Mouse (Mus musculus): Measurements from ENCODE around the gene Ufsp1. TPM values are rescaled to one million over a fixed set of nuclear protein-coding genes. Genes with fewer than 3 reads are reported as not detected.
A peak's percentile ranks its signal among the peaks of the same experiment; 100 is the strongest.

Ufsp1 gene
- polyA plus RNA-seq, 1 experiment from 2014 or later, result 7.8 TPM

GRCm38 (mm10) chr5:137305822-137306221 lies 11.4 kb downstream of the Ufsp1 start:
- Histone ChIP-seq H3K36me3 (ENCODE audit: control insufficient read depth, insufficient read depth) (peaks cover 41% of the 10 kb centered on the region), H3K4me2 (ENCODE audit: low read depth, low read length) (peak overlapping the region; percentile 74)

GRCm38 (mm10) chr5:137306439-137307005 lies 12.1 kb downstream of the Ufsp1 start:
- no peak for ATAC-seq (ENCODE audit: low read depth)
- Histone ChIP-seq H3K27ac (ENCODE audit: low read length) (peak overlapping the region; percentile 91), H3K9ac (ENCODE audit: low read depth, low read length) (peak overlapping the region; percentile 95), H3K4me1 (ENCODE audit: control insufficient read depth, low read depth, low read length) (peaks cover 32% of the 10 kb centered on the region), H3K9me3 (replicated peaks; ENCODE audit: control insufficient read depth, low read length) (no peaks in the 10 kb centered on the region), H3K27me3 (ENCODE audit: control insufficient read depth, insufficient read depth, low read depth, low read length) (no peaks in the 10 kb centered on the region), H3K4me3 (ENCODE audit: low read depth, low read length) (peak overlapping the region; percentile 93), H3K4me2 (ENCODE audit: low read depth, low read length) (peak overlapping the region; percentile 74), H3K36me3 (ENCODE audit: control insufficient read depth, insufficient read depth) (peaks cover 35% of the 10 kb centered on the region)
- 4% methylated on average over 12 of the region's 12 CpGs for WGBS (ENCODE audit: insufficient replicate concordance)

More at GRCm38 (mm10) chr5:137305822-137306221, 11.4 kb downstream of the Ufsp1 start:
- H3K9ac ChIP-seq (ENCODE audit: low read depth, low read length), result peak overlapping the region; percentile 35; the same call in 1 of the 2 replicates
- no peaks in the 10 kb centered on the region for H3K9me3 ChIP-seq (replicated peaks; ENCODE audit: control insufficient read depth, low read length)
- ATAC-seq (ENCODE audit: low read depth), result no peak
- peak overlapping the region; percentile 93 for H3K4me3 ChIP-seq (ENCODE audit: low read depth, low read length)
- no peaks in the 10 kb centered on the region for H3K27me3 ChIP-seq (ENCODE audit: control insufficient read depth, insufficient read depth, low read depth, low read length)
- peaks cover 32% of the 10 kb centered on the region for H3K4me1 ChIP-seq (ENCODE audit: control insufficient read depth, low read depth, low read length)
- no peak overlapping the region for H3K27ac ChIP-seq (ENCODE audit: low read length)
- WGBS (ENCODE audit: insufficient replicate concordance), result 31% methylated on average over 3 of the region's 3 CpGs

- peak; percentile 85 for ATAC-seq (ENCODE audit: low read depth)
- Histone ChIP-seq H3K4me1 (ENCODE audit: control insufficient read depth, low read depth, low read length) (peaks cover 32% of the 10 kb centered on the region), H3K9ac (ENCODE audit: low read depth, low read length) (peak within 1 kb of the TSS; percentile 95), H3K27me3 (ENCODE audit: control insufficient read depth, insufficient read depth, low read depth, low read length) (no peaks in the 10 kb centered on the region), H3K27ac (ENCODE audit: low read length) (peak within 1 kb of the TSS; percentile 91), H3K36me3 (ENCODE audit: control insufficient read depth, insufficient read depth) (peaks cover 28% of the 10 kb centered on the region), H3K9me3 (replicated peaks; ENCODE audit: control insufficient read depth, low read length) (no peaks in the 10 kb centered on the region), H3K4me3 (ENCODE audit: low read depth, low read length) (peak within 1 kb of the TSS; percentile 93), H3K4me2 (ENCODE audit: low read depth, low read length) (peak within 1 kb of the TSS; percentile 74)
- under 1% methylated on average over 69 of the region's 72 CpGs for WGBS (ENCODE audit: insufficient replicate concordance)
Measured at GRCm38 (mm10) chr5:137307071-137307912, 12.9 kb downstream of the Ufsp1 start, which contains the start of gene Srrt. Gene Srrt, minus strand, starts transcription at chr5:137307674.

- no peak for ATAC-seq (ENCODE audit: low read depth)
- peak overlapping the region; percentile 93 for H3K4me3 ChIP-seq (ENCODE audit: low read depth, low read length)
- no peak overlapping the region; the same call in 1 of the 2 replicates for H3K9ac ChIP-seq (ENCODE audit: low read depth, low read length)
- H3K4me1 ChIP-seq (ENCODE audit: control insufficient read depth, low read depth, low read length), result peaks cover 38% of the 10 kb centered on the region
- H3K9me3 ChIP-seq (replicated peaks; ENCODE audit: control insufficient read depth, low read length), result no peaks in the 10 kb centered on the region
- peaks cover 17% of the 10 kb centered on the region for H3K36me3 ChIP-seq (ENCODE audit: control insufficient read depth, insufficient read depth)
- no peaks in the 10 kb centered on the region for H3K27me3 ChIP-seq (ENCODE audit: control insufficient read depth, insufficient read depth, low read depth, low read length)
- peak overlapping the region; percentile 91 for H3K27ac ChIP-seq (ENCODE audit: low read length)
- WGBS (ENCODE audit: insufficient replicate concordance), result 88% methylated on average over 4 of the region's 4 CpGs
- peak overlapping the region; percentile 74; the same call in 1 of the 2 replicates for H3K4me2 ChIP-seq (ENCODE audit: low read depth, low read length)
Measured at GRCm38 (mm10) chr5:137308356-137308755, 13.9 kb downstream of the Ufsp1 start.

- H3K9ac ChIP-seq (ENCODE audit: low read depth, low read length), result peak overlapping the region; percentile 63
- WGBS (ENCODE audit: insufficient replicate concordance), result 5% methylated on average over 22 of the region's 22 CpGs
- H3K4me3 ChIP-seq (ENCODE audit: low read depth, low read length), result peak overlapping the region; percentile 60
- peak overlapping the region; percentile 73 for H3K4me2 ChIP-seq (ENCODE audit: low read depth, low read length)
- H3K27ac ChIP-seq (ENCODE audit: low read length), result peak overlapping the region; percentile 24; the same call in 1 of the 2 replicates
- no peaks in the 10 kb centered on the region for H3K27me3 ChIP-seq (ENCODE audit: control insufficient read depth, insufficient read depth, low read depth, low read length)
- peaks cover 8% of the 10 kb centered on the region for H3K36me3 ChIP-seq (ENCODE audit: control insufficient read depth, insufficient read depth)
- H3K4me1 ChIP-seq (ENCODE audit: control insufficient read depth, low read depth, low read length), result peaks cover 22% of the 10 kb centered on the region
- ATAC-seq (ENCODE audit: low read depth), result peak; percentile 35; the same call in 1 of the 2 replicates
- no peaks in the 10 kb centered on the region for H3K9me3 ChIP-seq (replicated peaks; ENCODE audit: control insufficient read depth, low read length)
Measured at GRCm38 (mm10) chr5:137313466-137314192, 19.2 kb downstream of the Ufsp1 start.

GRCm38 (mm10) chr5:137314193-137315083 lies 20.0 kb downstream of the Ufsp1 start, which contains the start of gene Trip6:
Gene Trip6, minus strand, starts transcription at chr5:137314404.
- Histone ChIP-seq H3K4me3 (ENCODE audit: low read depth, low read length) (peak within 1 kb of the TSS; percentile 60), H3K27ac (ENCODE audit: low read length) (peak within 1 kb of the TSS; percentile 24; the same call in 1 of the 2 replicates), H3K27me3 (ENCODE audit: control insufficient read depth, insufficient read depth, low read depth, low read length) (no peaks in the 10 kb centered on the region), H3K36me3 (ENCODE audit: control insufficient read depth, insufficient read depth) (peaks cover 3% of the 10 kb centered on the region; the same call in 1 of the 2 replicates), H3K9me3 (replicated peaks; ENCODE audit: control insufficient read depth, low read length) (no peaks in the 10 kb centered on the region), H3K4me2 (ENCODE audit: low read depth, low read length) (peak within 1 kb of the TSS; percentile 73), H3K4me1 (ENCODE audit: control insufficient read depth, low read depth, low read length) (peaks cover 22% of the 10 kb centered on the region), H3K9ac (ENCODE audit: low read depth, low read length) (peak within 1 kb of the TSS; percentile 63)
- ATAC-seq (ENCODE audit: low read depth), result peak; percentile 50
- 34% methylated on average over 30 of the region's 30 CpGs for WGBS (ENCODE audit: insufficient replicate concordance)

- Histone ChIP-seq H3K4me1 (ENCODE audit: control insufficient read depth, low read depth, low read length) (peaks cover 22% of the 10 kb centered on the region), H3K9ac (ENCODE audit: low read depth, low read length) (no peak overlapping the region), H3K4me2 (ENCODE audit: low read depth, low read length) (no peak overlapping the region), H3K4me3 (ENCODE audit: low read depth, low read length) (no peak overlapping the region), H3K9me3 (replicated peaks; ENCODE audit: control insufficient read depth, low read length) (no peaks in the 10 kb centered on the region), H3K36me3 (ENCODE audit: control insufficient read depth, insufficient read depth) (no peaks in the 10 kb centered on the region), H3K27me3 (ENCODE audit: control insufficient read depth, insufficient read depth, low read depth, low read length) (no peaks in the 10 kb centered on the region), H3K27ac (ENCODE audit: low read length) (no peak overlapping the region)
- no peak for ATAC-seq (ENCODE audit: low read depth)
- 48% methylated on average over 30 of the region's 30 CpGs for WGBS (ENCODE audit: insufficient replicate concordance)
Measured at GRCm38 (mm10) chr5:137315084-137315903, 20.9 kb downstream of the Ufsp1 start.

All from liver, embryonic 16.5 days (tissue).